Mouse (Mus musculus) adipocyte (in vitro differentiated cells): ENCODE results near the gene Ubb.
A peak's percentile ranks its signal among the peaks of the same experiment; 100 is the strongest.

Experiments
- DNase-seq: peaks from one replicate; pipeline ENCODE4 v3.0.0-alpha.2; 2016; ENCODE audit warnings: low spot score

The Ubb gene

DNA sequence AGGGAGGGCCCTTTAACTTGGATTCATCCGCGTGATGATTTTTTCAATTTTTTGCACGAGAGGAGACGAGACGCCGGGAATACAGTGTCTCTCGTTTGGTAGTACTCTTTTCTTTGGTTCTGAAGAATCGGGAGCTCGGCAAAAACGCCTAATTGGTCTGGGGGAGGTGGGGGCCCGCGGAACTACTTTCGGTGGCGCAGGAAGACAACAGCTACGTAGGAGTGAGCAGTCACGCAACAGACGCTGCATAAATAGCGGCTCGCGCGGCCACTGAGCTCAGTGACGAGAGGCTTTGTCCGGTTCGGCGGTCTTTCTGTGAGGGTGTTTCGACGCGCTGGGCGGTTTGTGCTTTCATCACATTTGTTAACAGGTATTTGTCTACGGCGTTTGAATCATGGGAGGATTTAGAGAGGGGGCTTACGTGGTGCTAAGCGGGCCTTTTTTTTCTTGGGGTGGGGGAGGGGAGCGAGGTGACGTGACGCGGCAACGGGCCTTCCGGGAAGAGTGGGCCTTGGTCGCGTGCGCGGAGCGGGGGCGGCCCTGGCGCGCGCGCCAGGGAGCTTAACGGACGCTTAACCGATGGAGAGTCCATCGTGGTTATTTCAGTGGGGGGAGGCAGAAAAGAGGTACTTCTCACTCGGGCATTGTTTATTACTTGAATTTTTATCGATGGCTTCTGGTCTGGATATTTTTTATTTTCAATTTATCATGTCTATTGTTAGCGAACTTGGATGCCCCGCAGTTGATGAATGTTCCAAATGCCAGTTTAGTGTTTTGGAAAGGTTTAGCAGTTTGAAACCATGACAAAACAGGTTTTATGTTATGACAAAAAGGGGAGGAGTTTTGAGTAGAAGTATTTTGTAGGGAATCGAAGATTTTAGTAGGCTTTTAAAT is 502 bp downstream of the Ubb start:
- peak; percentile 90 for DNase-seq

DNA sequence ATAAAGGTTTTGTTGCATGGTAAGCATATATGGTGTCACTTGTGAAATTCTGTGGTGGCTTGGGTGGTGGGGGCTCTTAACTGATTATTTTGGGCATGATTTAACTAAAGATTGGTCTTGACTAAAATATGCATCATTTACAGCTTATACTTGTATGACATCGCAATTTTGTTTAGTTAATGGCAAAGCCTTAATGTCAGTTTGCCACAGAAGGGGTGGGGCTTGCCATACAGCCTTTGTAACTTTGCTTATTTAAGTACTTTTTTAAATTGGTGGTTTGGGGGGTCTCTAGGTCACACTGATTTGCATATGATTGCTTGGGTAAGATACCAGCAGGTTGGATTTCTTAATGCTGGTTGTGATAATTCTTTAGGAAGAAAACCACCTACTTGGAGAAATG is 2.2 kb downstream of the Ubb start:
- DNase-seq, result no peak

DNA sequence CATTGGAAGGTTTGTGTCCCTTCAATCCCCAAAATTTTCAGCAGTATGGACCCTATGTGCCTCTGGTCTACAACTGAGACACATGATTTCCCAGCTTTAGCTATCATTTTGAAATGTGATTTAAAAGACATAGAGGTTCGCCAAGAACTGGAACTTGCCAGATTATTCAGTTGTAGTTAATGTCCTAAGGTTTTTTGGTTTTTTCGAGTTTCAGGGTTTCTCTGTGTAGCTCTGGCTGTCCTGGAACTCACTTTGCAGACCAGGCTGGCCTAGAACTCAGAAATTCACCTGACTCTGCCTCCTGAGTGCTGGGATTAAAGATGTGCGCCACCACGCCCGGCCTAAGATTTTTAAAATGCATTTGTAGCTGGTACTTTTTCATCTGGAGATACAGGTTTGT is 2.7 kb downstream of the Ubb start:
- no peak for DNase-seq

DNA sequence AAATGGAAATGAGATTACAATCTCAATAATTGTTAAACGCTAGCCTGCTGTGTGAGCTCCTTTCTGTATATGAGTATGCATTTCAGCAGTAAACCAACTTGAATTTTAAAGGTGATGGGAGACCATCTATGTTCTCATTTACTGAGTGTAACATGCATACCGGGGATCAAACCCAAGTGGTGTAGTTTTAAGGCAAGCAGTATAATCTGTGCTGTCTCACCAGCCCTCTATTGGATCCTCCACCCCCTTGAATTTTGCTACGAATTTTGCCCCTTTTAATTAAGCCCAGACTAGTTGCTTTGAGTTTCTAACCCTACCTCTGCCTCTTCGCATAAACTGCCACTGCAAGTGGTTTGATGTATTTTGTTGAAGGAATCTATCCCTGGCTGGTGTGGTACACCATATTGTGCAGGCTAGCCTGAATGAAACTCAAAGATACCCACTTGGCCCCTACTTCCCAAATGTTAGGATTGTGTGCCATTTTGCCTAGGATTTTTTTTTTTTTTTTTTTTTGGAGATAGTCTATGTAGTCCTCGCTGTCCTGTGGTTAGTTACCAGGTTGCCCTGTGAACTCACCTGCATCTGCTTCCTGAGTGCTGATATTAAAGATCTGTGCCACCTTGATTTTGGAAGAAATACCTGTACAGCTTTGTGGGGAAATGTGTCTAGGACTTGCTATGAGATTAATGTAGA is 3.3 kb downstream of the Ubb start:
- peak; percentile 53 for DNase-seq

DNA sequence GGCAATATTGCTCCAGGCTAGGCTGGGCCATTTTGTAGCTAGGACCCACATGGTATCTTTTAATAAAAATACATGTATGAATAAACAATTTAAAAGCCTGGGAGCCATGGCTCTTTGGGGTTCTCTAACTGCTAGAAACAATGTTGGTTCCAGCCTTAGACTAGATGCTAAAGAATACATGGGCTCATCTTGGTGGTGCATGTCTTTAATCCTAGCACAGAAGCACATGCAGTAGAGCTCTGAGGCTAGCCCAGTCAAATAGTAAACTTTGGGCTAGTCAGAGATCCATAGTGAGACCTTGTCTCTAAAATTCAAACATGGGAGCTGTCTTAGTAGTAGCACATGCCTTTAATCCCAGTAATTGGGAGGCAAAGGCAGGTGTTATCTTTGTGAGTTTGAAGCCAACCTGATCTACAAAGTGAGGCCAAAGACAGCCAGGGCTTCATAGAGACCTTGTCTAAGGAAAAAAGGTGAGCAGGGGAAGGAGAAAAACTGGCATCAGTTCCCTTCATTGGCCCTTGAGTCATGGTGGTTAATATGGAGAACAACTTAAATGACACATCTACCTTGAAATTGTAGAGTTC is 4.1 kb downstream of the Ubb start:
- DNase-seq, result peak; percentile 48

DNA sequence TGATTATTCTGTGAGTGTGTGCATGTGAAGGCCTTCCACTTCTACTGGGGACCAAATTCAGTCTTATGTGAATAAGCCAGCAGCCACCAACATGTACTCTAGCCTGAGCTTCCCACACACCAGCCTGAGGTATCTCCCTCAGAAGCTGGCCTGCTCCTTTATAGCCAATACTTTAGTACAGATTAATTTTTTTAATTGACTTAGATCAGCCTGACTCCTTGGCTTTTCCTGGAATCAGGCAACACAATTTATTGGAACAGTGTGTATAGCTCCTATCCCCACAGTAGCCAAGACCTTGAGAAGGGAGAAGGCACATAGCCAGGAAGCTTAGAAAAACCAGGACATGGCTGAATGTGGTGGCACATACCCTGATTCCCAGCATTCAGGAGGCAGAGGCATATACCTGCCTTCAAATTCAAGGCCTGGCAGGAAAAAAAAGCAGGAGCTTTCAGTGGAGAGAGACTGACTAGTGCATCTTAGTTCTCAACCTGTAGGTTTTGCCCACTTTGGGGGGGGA is 5.0 kb downstream of the Ubb start:
- peak; percentile 64 for DNase-seq

DNA sequence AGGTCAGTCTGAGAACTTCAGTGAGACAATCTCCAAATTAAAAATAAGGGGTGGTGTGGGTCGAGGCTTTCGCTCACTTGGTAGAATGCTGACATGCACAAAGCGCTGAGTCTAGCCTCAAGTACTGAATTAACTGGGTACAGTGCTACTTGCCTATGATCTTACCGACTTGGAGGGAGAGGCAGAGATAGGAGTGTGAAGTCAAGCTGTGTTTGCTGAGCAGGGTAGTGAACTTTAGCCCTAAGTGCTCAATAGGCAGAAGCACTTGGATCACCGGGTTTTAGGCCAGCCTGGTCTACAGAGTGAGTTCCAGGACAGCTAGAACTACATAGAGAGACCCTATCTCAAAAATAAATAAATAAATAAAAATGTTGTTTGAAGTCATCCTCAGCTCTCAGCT is 6.2 kb downstream of the Ubb start:
- DNase-seq, result no peak

DNA sequence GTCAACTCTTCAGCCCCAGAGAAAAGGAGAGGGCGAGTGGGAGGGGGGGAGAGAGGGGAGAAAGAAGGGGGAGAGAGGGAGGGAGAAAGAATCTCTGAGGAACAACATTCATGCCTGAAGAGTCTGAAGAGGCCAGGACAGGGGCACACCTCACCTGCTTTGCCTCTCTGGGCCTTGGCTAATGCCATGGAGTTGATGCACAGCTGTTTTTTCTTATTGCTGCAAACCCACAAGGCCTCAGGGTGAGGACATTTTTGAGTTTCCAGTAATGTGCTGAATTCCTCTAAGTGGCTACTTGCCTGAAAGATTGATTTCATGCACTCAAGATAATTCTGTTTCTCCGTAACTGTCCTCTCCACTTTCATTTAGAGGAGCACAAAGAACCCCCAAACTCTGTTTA is 7.2 kb downstream of the Ubb start:
- DNase-seq, result peak; percentile 47

DNA sequence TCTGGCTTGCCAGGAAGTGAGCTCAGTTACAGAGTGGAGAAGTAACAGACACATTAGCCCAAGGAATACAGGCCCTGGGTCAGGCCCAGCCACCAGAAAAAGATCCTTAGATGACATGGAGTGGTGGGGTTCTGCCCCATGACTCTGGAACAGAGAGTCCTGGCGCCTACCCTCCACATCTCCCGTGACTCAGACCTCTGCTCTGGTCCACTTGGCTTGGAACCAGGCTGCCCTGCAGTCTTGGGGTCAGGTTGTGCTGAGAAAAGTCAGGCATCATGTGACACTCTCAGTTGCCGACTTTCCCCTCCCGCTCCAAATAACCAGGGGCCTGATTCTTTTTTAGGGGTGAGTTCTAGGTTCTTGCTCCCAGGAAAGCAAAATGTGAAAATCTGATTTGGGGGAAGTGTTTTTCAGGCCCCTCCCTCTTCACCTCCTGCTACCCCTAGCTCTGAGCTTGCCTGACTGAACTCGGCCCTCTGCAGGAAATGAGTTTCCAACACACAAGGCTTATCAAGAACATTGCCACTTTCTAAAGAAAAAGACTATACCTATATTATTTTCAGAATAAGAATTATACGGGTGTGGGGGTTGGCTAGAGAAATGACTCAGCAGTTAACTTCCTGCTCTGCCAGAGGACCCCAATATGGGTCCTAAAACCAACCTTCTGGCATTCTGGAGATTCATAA is 8.1 kb downstream of the Ubb start:
- peak; percentile 87 for DNase-seq

DNA sequence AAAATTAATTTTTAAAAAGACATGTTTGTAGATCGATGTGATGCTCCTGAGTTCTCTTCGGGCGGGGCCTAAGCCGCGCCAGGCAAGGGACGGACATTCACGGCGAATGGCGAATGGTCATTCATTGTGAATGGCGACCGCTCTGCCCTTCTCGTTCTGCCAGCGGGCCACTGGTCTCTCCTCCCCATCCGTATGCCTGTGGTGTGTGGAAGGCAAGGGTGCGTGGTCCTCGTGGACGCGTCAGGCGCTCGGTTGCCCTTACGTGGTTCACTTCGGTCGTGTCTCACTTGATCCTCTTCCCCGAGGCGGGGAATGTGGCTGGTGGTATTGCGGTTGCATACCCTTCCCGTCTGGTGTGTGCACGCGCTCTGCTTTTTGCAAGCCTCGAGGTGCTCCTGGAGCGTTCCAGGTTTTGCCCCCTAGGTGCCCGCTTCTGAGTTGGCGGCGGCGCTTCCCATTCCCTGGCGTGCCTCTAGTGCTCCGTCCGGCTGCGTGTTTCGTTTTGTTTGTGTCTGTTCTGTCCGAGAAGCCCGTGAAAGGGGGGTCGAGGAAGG is 9.6 kb downstream of the Ubb start:
- peak; percentile 39 for DNase-seq

DNA sequence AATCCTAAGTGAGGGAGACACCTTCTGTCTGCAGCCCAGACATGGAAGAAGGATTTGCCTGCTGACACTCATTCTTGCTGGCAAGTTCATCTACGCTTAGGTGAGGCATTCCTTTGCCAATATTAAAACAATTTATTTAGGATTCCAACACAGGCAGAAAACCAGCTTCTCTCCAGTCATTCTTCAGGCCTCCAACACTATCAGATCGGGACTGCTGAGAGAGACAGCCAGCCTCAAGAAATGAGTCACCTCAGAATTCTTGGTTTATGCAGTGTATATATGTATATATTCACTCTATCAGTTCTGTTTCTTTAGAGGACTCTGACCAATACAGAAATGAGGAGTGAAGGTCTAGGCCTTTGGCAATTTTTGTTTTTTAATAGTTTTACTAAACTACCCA is 12.6 kb downstream of the Ubb start:
- DNase-seq, result no peak

DNA sequence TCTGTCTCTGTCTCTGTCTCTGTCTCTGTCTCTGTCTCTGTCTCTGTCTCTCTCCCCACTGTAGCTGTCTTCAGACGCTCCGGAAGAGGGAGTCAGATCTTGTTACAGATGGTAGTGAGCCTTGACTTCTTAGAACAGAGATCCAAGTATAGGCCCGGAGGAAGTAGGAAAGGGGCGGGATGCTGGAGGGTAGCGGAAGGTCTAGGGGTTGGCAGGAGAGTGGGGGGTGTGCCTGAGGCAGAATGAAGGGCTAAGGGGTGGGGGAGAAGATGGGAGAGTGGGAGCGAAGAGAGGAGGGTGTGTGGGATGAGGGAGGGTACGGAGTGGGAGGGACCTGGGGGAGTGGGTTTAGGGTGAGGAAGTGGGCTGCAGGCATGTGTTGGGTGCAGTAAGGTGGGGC is 14.8 kb downstream of the Ubb start:
- DNase-seq, result no peak

DNA sequence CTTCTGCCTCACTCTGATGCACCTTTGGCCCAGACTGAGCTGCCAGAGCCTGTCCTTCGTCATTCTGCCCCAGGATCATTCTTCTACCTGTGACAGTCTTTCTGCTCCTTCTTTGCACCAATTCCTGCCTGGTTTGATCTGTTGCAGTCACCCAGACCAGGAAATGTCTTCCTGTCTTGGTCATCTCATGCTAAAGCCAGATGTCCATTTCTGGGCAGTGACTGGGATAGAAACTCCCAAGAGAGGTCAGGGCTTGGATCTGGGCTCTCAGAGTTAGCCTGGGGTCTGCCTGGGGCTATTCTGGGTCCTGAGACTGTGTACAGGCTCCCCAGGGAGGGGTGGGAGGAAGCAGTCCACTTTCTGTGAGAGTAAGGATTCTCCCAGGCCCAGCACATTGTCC is 15.2 kb downstream of the Ubb start:
- no peak for DNase-seq

DNA sequence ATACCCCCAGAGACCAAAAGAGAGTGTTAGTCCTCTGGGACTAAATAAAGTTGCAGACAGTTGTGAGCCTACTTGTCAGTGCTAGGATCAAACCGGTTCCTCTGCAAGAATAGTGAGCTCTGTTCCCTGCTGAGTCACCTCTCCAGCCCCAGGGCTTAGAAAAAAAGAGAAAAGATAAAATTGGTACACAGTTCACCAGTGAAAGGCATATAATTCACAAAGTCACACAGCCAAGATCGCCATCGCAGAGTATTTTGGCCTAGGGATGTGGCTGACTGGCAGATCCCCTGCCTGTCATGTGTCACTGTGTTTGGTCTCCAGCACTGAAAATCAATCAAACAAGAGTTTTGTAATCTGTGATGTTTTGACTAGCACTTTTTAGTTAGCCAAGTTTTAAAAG is 17.3 kb downstream of the Ubb start:
- DNase-seq, result peak; percentile 79

DNA sequence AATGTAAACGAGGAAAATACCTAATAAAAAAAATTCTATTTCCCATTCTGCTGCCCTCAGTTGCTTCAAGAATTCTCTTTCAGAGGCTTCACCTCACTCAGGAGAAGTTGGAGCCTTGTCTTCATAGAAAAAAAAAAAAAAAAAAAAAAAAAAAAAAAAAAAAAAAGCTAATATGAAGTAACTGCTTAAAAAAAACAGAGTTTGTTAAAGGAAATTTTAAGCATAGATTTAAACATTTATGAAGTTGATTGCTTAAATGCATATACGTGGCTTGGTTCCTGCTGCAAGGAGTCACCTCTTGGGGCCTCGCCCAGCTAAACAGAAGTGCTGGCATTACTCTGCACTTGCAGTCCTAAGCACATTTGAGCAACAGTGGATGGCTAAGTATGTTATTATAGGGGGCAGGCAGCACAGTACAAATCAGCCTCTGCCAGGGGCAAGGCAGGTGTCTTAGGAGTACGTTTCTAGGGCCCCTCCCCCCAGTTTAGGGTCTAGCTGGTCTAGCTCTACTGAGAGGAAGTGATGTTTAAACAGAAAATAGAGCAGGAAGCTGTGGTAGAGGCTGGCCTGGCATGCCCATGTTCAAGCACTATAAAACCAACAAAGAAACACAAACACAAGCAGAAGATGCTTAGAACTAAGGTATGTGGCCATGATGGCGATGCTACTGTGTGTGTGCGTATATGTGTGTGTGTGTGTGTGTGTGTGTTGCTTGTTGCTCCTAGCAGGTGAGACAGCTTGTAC is 23.2 kb downstream of the Ubb start, which contains the start of gene Trpv2:
Gene Trpv2, plus strand, starts transcription at position 528 of the 744 bp plus-strand sequence.
- no peak for DNase-seq

DNA sequence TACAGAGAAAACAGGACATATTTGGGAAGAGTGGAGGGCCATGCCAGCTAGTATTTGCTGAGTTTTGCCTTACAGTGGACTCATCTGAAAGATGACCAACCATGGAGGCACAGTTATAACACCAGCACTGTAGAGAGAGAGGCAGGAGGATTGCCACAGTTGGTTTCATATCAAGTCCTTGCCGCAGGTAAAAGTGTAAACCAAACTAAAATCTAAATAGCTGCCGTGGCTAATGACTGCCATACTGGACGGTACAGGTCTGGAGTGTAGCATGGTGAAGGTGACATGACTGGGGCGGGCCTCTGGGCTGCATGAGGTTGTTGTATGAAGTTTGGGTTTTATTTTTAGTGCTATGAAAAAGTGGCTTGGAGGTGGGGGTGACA is 23.7 kb downstream of the Ubb start:
- no peak for DNase-seq

DNA sequence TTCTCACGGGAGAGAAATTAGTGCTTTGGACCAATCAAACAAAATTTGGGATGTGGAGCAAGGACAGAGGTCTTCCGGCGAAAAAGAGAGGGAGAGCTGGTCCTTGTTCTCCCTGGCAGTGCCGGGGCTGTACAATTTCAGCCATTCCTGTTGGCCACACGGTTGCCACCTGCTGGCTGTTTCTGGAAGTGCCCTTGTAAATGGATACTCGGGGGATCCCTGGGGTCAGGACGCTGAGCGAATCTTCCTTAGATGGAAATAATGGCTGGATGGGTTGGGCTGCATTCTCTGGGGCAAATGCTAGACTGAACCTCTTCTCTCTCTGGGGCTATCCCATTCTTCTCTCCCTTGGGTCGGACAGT is 24.3 kb downstream of the Ubb start:
- peak; percentile 81 for DNase-seq

DNA sequence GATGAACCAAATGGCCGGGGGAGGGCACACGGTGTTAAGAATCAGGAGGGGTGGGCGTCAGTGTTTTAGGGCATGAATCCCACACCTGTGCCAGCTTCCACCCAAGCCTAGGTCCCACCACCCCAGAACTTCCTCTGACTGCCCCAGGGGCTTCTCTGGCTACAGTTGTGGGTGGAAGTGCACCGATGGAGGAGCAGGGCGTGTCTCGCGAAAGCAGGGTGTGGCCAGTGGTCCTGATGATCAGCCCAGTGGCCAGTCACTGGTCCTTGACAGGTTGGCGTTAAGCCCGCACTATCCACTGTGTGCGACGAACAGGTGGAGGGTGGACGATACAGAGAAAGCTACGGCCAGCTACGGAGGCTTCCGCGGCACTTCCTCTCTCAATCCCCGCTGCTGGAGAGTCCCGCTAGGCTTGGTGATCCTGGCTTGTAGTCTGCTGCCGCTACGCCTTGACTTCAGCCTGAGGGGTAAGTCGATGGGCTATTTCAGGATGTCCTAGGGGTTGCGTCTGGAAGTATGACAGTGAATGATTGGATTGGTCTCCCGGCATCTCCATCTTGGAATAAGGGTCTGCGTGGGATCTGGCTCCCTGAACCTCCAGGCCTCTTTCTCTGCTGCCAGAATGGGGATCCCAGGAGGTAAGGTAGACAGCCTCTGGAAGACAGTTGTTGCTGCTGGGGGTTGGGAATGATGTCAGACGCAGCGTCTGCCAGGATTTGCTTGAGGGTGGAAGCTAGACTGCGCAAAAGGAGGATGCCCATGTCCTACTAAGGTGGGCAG is 24.9 kb downstream of the Ubb start:
- DNase-seq, result no peak

DNA sequence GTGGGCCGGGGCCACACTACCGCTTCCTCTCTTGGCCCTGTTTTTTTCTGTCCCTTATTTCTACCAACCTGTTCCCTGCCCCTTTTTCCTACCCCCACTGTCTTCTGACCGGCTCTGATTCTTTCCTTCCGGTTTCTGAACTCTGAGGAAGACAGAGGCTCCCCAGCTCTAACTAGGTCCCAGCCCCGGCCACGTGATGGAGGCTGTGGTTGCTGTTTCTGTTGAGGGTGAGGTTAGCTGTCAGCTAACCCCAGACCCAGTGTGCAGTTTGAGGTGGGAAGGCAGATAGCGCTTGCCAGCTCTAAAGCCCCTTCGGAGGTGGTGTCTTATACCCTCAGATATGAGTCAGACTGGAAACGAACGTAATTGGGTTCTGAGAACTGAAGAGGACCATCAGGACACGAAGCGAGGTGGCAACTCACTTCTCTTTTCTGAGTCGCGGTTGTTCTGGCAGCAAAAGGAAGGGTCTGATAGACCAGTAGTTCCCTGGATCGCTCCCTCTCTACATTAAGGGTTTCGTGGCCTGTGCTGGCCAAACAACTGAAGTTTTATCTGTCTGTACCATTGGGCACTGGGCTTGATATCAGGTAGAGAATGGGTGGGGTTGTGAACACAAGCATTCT is 25.7 kb downstream of the Ubb start:
- DNase-seq, result no peak

DNA sequence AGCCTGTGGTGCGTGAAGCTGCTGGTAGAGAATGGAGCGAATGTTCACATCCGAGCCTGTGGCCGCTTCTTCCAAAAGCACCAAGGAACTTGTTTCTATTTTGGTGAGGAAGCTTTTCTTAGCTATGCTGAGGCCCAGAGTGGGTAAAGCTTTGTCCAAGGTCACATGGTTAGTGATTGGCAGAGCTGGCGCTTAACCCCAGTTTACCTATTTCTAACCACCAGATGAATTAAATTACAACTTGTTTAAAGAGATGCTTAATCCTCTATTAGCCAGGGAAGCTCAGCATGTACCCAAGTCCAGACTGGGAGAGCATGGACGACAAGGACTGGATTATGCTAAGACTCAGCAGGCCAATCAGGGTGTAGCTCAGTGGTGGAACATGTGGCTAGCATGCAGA is 32.1 kb downstream of the Ubb start:
- DNase-seq, result no peak
